Mouse (Mus musculus): ENCODE data around the gene Arl14. TPM values are rescaled to one million over a fixed set of nuclear protein-coding genes. Genes with fewer than 3 reads are reported as not detected.

Gene Arl14
- polyA plus RNA-seq, 1 experiment from 2014 or later, result not detected

DNA sequence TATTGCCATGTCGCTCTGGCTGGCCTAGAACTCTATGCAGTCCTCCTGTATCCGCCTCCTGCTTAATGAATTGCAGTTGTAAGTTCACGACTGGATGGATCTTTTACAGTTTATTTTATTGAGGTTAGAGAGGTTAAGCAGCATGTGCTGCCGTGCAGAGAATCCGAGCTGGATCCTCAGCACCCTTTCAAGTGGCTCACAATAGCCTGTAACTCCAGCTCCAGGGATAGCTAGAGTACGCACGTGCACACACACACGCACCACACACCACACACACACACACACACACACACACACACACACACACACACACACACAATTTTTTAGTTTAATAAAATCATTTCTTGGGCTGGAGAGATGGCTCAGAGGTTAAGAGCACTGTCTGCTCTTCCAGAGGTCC is 27.0 kb upstream of the Arl14 start:
- no peak for ATAC-seq (ENCODE audit: insufficient number of reproducible peaks, low FRiP score, low TSS enrichment, low read depth)
- WGBS, result 32% methylated on average over 8 of the region's 8 CpGs
- Histone ChIP-seq H3K4me2 (no peak overlapping the region), H3K9ac (no peak overlapping the region), H3K27me3 (no peaks in the 10 kb centered on the region), H3K36me3 (no peaks in the 10 kb centered on the region), H3K27ac (no peak overlapping the region), H3K4me1 (0 out of 2 replicates have a peak, but pooled peaks cover 4% of the 10 kb centered on the region), H3K4me3 (no peak overlapping the region), H3K9me3 (no peaks in the 10 kb centered on the region)

DNA sequence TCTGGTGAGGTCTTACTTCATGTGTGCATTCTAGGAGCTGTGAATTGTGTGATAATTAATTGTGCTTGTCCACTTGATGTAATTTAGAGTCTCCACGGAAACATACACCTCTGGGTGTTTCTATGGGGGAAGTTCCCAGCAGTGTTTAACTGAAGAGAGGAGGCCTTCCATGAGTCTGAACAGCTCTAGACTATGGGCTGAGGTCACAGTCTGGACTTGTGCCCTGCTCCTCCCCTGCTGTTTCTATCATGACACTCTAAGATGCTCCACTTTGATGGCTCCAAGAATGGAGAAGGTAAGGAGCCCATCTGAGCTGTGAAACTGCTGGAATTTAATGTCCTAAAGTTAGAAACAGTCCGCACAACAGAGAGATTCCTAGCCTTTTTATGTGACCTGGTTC is 24.1 kb upstream of the Arl14 start:
- Histone ChIP-seq H3K9me3 (no peaks in the 10 kb centered on the region), H3K4me1 (0 out of 2 replicates have a peak, but pooled peaks cover 4% of the 10 kb centered on the region), H3K36me3 (no peaks in the 10 kb centered on the region), H3K27ac (no peak overlapping the region), H3K9ac (no peak overlapping the region), H3K4me3 (no peak overlapping the region), H3K27me3 (no peaks in the 10 kb centered on the region), H3K4me2 (no peak overlapping the region)
- no peak for ATAC-seq (ENCODE audit: insufficient number of reproducible peaks, low FRiP score, low TSS enrichment, low read depth)
- 44% methylated on average over 2 of the region's 2 CpGs for WGBS

DNA sequence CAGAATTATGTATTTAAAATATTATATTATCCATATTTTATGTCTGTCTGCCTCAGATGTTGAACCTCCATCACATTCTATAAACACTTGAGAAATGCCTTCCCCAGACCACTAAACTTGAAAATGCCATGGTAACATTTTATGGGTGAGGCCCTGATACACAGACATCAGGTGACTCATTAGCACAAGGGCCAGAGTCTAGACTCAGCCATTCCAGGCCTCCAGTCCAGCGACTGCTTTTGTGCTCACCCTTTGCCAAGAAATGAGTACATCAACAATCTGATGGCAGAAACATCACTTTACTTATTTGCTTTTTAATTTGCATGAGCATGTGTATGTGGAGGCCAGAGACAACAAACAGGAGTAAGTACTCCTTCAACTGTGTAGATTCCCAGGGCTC is 22.0 kb upstream of the Arl14 start:
- Histone ChIP-seq H3K36me3 (no peaks in the 10 kb centered on the region), H3K27me3 (no peaks in the 10 kb centered on the region), H3K4me2 (no peak overlapping the region), H3K4me1 (0 out of 2 replicates have a peak, but pooled peaks cover 4% of the 10 kb centered on the region), H3K9me3 (no peaks in the 10 kb centered on the region), H3K27ac (no peak overlapping the region), H3K4me3 (no peak overlapping the region), H3K9ac (no peak overlapping the region)
- ATAC-seq (ENCODE audit: insufficient number of reproducible peaks, low FRiP score, low TSS enrichment, low read depth), result no peak
- 32% methylated on average over 1 of the region's 1 CpGs for WGBS

DNA sequence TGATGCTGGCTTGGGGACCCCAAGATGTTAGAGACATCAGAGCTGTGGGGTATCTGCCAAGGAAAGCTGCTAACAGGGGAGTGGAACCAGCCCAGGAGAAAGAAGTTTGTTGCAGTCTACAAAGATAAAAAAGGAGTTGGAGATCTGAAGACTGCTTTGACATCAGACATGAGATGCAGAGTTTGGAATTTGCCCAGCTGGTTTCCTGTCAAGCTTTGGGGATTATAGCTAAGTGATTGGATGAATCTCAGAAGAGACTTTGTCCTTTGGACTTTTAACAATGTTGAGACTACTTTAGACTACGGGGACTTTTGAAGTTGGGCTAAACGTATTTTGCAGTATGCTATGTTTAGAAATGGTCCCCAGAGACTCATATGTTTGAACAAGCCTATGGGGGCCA is 21.0 kb upstream of the Arl14 start:
- 0 out of 2 replicates have a peak, but pooled peaks cover 4% of the 10 kb centered on the region for H3K4me1 ChIP-seq
- no peaks in the 10 kb centered on the region for H3K27me3 ChIP-seq
- no peaks in the 10 kb centered on the region for H3K36me3 ChIP-seq
- H3K9me3 ChIP-seq, result no peaks in the 10 kb centered on the region
- H3K27ac ChIP-seq, result no peak overlapping the region
- ATAC-seq (ENCODE audit: insufficient number of reproducible peaks, low FRiP score, low TSS enrichment, low read depth), result no peak
- H3K4me2 ChIP-seq, result no peak overlapping the region
- no peak overlapping the region for H3K9ac ChIP-seq
- WGBS, result 56% methylated on average over 2 of the region's 2 CpGs
- no peak overlapping the region for H3K4me3 ChIP-seq

DNA sequence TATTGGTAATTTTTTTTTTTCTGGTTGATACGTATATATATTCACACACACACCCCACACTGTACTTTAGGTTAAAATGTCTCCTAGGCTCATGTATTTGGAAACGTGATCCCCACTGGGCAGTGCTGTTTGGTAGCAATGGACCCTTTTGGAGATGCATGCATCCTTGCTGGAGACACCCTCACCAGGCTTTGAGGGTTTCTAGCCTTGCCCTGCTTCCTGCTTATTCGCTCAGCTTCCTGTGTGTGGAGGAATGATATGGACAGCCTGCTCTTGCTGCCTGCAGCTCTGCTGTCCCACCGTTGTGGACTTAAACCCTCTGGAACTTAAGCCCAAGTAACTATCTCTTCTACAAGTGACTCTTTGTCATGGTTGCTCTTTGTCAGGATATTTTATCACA is 19.3 kb upstream of the Arl14 start:
- Histone ChIP-seq H3K27me3 (no peaks in the 10 kb centered on the region), H3K36me3 (no peaks in the 10 kb centered on the region), H3K27ac (no peak overlapping the region), H3K4me3 (no peak overlapping the region), H3K4me2 (no peak overlapping the region), H3K4me1 (0 out of 2 replicates have a peak, but pooled peaks cover 3% of the 10 kb centered on the region), H3K9ac (no peak overlapping the region), H3K9me3 (no peaks in the 10 kb centered on the region)
- 76% methylated on average over 4 of the region's 4 CpGs for WGBS
- no peak for ATAC-seq (ENCODE audit: insufficient number of reproducible peaks, low FRiP score, low TSS enrichment, low read depth)

DNA sequence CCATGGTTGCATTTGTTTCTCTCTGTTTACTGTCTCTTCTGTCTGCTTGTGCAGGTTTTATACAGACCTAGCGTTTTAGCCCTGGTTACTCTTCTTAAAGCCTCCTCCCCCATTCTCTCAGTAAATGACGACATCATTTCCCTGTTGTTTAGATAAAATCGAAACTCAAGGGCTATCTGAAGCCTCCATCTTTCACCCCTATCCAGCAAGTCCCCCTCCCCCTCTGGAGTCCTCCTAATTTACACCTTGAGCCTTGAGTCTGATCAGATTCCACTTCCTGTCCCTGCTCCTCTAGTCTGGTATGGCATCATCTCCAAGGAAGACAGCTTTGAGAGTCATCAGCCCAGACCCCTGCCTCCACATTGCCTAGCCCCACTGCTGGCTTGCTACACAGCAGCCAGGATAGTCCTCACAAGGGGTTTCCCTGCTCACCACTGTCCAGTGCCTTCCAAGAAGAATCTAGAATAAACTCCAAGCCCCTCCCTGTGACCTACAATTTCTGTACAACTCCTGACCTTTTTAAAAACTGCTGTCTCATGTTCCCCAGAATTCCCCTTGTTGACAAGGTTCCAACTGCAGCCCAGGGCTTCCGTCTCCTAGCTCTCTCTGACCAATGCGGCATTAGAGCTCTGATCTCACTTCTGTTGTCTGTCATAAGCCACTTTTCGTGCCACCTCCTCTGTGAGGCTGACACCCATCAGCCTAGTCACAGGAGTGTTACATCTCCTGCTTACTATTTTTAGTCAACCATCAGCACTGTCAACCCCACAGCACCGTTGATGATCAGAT is 16.8 kb upstream of the Arl14 start:
- Histone ChIP-seq H3K36me3 (no peaks in the 10 kb centered on the region), H3K4me1 (no peaks in the 10 kb centered on the region), H3K4me3 (no peak overlapping the region), H3K27me3 (no peaks in the 10 kb centered on the region), H3K4me2 (no peak overlapping the region), H3K9me3 (no peaks in the 10 kb centered on the region), H3K27ac (no peak overlapping the region), H3K9ac (no peak overlapping the region)
- WGBS, result 54% methylated on average over 7 of the region's 7 CpGs
- no peak for ATAC-seq (ENCODE audit: insufficient number of reproducible peaks, low FRiP score, low TSS enrichment, low read depth)

DNA sequence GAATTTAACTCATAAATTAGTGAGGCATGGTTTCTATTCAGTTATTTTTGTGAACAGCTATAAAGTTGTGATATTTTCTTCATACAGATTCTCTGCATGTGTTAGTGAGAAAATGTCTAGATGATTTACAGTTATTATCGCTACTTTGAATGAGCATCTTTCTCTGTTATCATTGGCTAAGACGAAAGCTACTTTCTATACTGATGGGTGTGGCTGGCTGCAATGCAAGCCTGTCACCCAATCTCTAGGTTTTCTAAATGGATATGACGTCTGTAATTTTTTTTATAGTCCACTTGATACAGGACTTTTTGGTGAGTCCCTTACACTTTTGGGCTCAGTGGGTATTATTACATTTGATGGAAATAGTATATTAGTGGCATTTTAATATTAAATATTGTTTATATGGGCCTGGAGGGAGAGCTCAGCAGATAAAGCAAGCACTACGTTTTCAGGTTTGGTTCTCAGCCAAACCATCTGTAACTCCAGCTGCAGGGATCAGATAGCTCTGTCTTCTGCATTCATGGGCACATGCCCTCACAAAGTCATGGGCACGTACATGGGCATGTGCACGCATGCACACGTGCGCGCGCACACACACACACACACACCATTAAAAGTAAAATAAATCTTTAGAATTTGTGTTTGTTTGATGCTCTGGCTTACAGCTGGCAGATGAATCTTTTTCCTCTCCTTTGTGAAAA is 15.9 kb upstream of the Arl14 start:
- Histone ChIP-seq H3K9me3 (no peaks in the 10 kb centered on the region), H3K9ac (no peak overlapping the region), H3K36me3 (no peaks in the 10 kb centered on the region), H3K4me1 (no peaks in the 10 kb centered on the region), H3K27me3 (no peaks in the 10 kb centered on the region), H3K27ac (no peak overlapping the region), H3K4me3 (no peak overlapping the region), H3K4me2 (no peak overlapping the region)
- WGBS, result 74% methylated on average over 10 of the region's 10 CpGs
- ATAC-seq (ENCODE audit: insufficient number of reproducible peaks, low FRiP score, low TSS enrichment, low read depth), result no peak

DNA sequence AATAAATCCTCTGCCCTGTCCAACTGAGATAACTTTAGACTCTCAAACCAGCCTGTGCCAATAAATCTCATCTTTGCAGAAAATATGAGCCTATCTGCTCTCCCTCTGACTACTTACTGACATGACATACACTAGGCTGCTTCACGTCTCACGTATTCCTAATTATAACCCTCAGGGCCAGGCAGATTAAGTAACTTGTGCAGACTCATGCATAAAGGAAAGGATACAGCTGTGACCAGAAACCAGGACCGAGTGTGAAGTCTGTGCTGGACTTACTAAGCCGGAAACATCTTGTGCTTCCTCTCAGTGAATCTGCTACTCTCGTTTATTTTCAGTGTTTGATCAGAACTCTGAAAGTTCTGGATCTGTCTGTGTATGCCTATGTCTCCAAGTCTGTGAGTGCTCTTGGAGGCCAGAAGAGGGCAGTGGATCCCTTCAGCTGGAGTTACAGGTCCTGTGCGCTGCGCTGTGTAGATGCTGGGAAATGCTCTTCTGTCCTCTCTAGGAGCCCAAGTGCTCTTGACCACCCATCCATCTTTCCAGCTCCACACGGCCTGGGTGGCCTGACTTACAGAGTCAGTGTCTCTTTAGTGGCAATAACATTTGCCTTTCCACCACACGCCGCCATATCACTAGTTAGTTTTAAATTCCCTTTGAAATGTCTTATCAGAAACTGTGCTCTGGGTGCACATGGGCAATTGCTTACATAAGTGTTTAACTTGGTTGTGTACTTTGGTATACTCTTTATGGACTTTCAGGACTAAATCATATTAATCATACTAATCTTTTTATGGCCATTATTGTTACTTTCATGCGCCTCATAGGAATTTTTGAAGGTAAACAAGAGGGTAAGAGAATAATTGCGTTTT is 13.5 kb upstream of the Arl14 start:
- H3K4me2 ChIP-seq, result no peak overlapping the region
- ATAC-seq (ENCODE audit: insufficient number of reproducible peaks, low FRiP score, low TSS enrichment, low read depth), result no peak
- H3K36me3 ChIP-seq, result no peaks in the 10 kb centered on the region
- H3K4me3 ChIP-seq, result no peak overlapping the region
- no peaks in the 10 kb centered on the region for H3K4me1 ChIP-seq
- H3K27ac ChIP-seq, result no peak overlapping the region
- 69% methylated on average over 12 of the region's 12 CpGs for WGBS
- H3K27me3 ChIP-seq, result no peaks in the 10 kb centered on the region
- H3K9ac ChIP-seq, result no peak overlapping the region
- no peaks in the 10 kb centered on the region for H3K9me3 ChIP-seq

DNA sequence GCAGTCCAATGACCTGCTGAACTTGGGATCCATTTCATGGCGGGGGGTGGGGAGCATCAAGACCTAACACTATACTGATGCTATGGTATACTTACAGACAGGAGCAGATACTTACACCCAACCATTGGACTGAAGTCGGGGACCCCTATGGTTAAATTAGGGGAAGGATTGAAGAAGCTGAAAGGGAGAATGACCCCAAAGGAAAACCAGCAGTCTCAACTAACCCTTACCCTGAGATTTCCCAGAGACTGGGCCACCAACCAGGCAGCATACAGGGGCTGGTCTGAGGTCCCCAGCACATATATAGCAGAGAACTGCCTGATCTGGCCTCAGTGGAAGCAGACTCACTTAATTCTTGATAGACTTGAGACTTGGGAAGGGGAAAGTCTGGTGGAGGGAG is 10.0 kb upstream of the Arl14 start:
- H3K4me3 ChIP-seq, result no peak overlapping the region
- no peaks in the 10 kb centered on the region for H3K4me1 ChIP-seq
- no peaks in the 10 kb centered on the region for H3K36me3 ChIP-seq
- H3K9ac ChIP-seq, result no peak overlapping the region
- H3K9me3 ChIP-seq, result no peaks in the 10 kb centered on the region
- no peak overlapping the region for H3K4me2 ChIP-seq
- WGBS, result 79% methylated on average over 2 of the region's 2 CpGs
- ATAC-seq (ENCODE audit: insufficient number of reproducible peaks, low FRiP score, low TSS enrichment, low read depth), result no peak
- no peaks in the 10 kb centered on the region for H3K27me3 ChIP-seq
- no peak overlapping the region for H3K27ac ChIP-seq

DNA sequence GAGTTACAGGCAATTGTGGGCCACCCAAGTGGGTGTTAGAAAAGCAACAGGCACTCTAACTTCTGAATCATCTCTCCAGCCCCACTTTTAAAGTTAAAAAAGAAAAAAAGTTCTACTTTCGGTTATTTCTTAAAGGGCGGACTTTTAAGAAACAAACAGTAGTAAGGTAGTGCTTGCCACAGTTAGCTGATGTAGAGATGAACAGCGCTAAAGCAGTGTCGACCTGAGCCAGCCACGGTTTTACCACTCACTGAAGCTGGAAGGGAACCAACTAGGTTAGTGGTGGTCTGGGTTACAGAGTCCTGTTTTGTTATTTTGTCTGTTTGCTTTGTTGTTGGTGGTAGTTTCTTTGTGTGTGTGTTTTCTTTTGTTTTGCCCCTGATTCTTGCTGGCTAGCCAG is 8.8 kb upstream of the Arl14 start:
- Histone ChIP-seq H3K4me3 (no peak overlapping the region), H3K9ac (no peak overlapping the region), H3K4me2 (no peak overlapping the region), H3K4me1 (no peaks in the 10 kb centered on the region), H3K27me3 (no peaks in the 10 kb centered on the region), H3K36me3 (no peaks in the 10 kb centered on the region), H3K27ac (no peak overlapping the region), H3K9me3 (no peaks in the 10 kb centered on the region)
- 74% methylated on average over 5 of the region's 5 CpGs for WGBS
- ATAC-seq (ENCODE audit: insufficient number of reproducible peaks, low FRiP score, low TSS enrichment, low read depth), result no peak

DNA sequence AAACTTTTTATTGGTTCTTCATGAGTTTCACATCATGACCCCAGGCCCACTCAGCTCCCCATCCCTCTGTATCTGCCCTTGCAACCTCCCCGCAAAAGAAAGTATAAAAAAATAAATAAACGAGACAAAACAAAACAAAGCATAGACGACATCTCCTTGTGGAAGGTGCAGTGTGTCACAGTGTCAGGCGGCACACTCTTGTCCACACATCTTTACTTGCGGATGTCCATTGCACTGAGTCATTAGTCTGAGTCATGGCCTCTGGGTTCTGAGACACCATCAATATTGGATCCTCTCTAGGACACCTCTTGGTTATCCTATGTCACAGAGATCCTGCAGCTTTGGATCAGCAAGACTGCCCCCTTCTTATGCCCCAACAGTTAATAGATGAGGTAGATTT is 7.7 kb upstream of the Arl14 start:
- Histone ChIP-seq H3K36me3 (no peaks in the 10 kb centered on the region), H3K27ac (no peak overlapping the region), H3K9me3 (no peaks in the 10 kb centered on the region), H3K4me3 (no peak overlapping the region), H3K9ac (no peak overlapping the region), H3K4me1 (no peaks in the 10 kb centered on the region), H3K4me2 (no peak overlapping the region), H3K27me3 (no peaks in the 10 kb centered on the region)
- ATAC-seq (ENCODE audit: insufficient number of reproducible peaks, low FRiP score, low TSS enrichment, low read depth), result no peak
- 92% methylated on average over 5 of the region's 5 CpGs for WGBS

DNA sequence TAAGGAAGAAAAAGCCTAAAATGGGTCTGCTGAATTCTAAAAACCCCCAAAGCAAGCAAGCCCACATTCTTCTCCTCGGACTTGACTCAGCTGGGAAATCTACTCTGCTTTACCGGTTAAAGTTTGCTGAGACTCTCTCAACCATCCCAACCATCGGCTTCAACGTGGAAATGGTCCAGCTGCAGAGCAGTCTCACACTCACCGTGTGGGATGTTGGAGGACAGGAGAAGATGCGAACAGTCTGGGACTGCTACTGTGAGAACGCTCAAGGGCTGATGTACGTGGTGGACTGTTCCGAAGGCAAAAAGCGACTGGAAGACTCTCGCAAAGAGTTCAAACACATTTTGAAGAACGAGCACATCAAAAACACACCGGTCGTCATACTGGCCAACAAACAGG is 282 bp downstream of the Arl14 start:
- WGBS, result 87% methylated on average over 14 of the region's 14 CpGs
- H3K9ac ChIP-seq, result no peak overlapping the region
- H3K4me2 ChIP-seq, result no peak overlapping the region
- H3K36me3 ChIP-seq, result no peaks in the 10 kb centered on the region
- H3K9me3 ChIP-seq, result no peaks in the 10 kb centered on the region
- ATAC-seq (ENCODE audit: insufficient number of reproducible peaks, low FRiP score, low TSS enrichment, low read depth), result no peak
- H3K4me1 ChIP-seq, result no peaks in the 10 kb centered on the region
- no peaks in the 10 kb centered on the region for H3K27me3 ChIP-seq
- no peak overlapping the region for H3K4me3 ChIP-seq
- no peak overlapping the region for H3K27ac ChIP-seq

Measured in limb, embryonic 15.5 days (tissue).